Mouse (Mus musculus) intestine, postnatal 0 days (tissue): ENCODE measurements around the gene Rgs3. TPM values are rescaled to one million over a fixed set of nuclear protein-coding genes. Genes with fewer than 3 reads are reported as not detected.

Source experiments
- ATAC-seq: fragments of 200-750 bp; cut with Nextera tagmentation; 2 replicates; pipeline ENCODE4 v1.8.0; 2017; ENCODE audit warnings: mild to moderate bottlenecking, moderate TSS enrichment, moderate library complexity
- H3K27ac ChIP-seq: fragments of 300-500 bp; sonication (generic); 2 replicates; pipeline ENCODE4 v1.5.1; 2014; ENCODE audit warnings: mild to moderate bottlenecking, low read depth, low read length, moderate library complexity
- H3K27me3 ChIP-seq: fragments of 300-500 bp; sonication (generic); replicated peaks from 2 replicates; pipeline ENCODE4 v1.6.1; 2014; ENCODE audit warnings: low read length, mixed read lengths; ENCODE audit not compliant: control insufficient read depth, insufficient read depth
- H3K36me3 ChIP-seq: fragments of 300-500 bp; sonication (generic); 2 replicates; pipeline ENCODE4 v1.6.1; 2014; ENCODE audit warnings: mild to moderate bottlenecking, moderate library complexity; ENCODE audit not compliant: control insufficient read depth, insufficient read depth
- H3K4me1 ChIP-seq: fragments of 300-500 bp; sonication (generic); replicated peaks from 2 replicates; pipeline ENCODE4 v1.6.1; 2014; ENCODE audit warnings: antibody characterized with exemption, low read length, mixed read lengths; ENCODE audit not compliant: control insufficient read depth, insufficient read depth
- H3K4me2 ChIP-seq: fragments of 300-500 bp; sonication (generic); replicated peaks from 2 replicates; pipeline ENCODE4 v1.6.1; 2014; ENCODE audit warnings: low read depth, mild to moderate bottlenecking, moderate library complexity
- H3K4me3 ChIP-seq: fragments of 300-500 bp; sonication (generic); 2 replicates; pipeline ENCODE4 v1.5.1; 2014; ENCODE audit warnings: low read depth, low read length
- H3K9ac ChIP-seq: fragments of 300-500 bp; sonication (generic); 2 replicates; pipeline ENCODE4 v1.6.1; 2014; ENCODE audit warnings: mild to moderate bottlenecking, low read depth, low read length
- H3K9me3 ChIP-seq: fragments of 300-500 bp; sonication (generic); 2 replicates; pipeline ENCODE4 v1.6.1; 2016; ENCODE audit warnings: mixed run types; ENCODE audit not compliant: control insufficient read depth
- CTCF ChIP-seq: sonication (generic); IDR thresholded peaks from 2 replicates; pipeline ENCODE4 v1.5.1; 2016; ENCODE audit warnings: low read depth, mild to moderate bottlenecking, control low read depth, antibody characterized with exemption, moderate library complexity
- WGBS: fragments of 180-500 bp; shearing (Covaris S2); extraction: QIAGEN DNeasy Blood & Tissue Kit; methylation state at CpG from one replicate; pipeline ENCODE4 v1.1.7; 2014; 5-methylcytosine and 5-hydroxymethylcytosine counted together
- polyA plus RNA-seq: library from polyadenylated mRNA; unstranded; fragments of >200 nt; fragmentation: Nextera tagmentation; extraction: Ambion mirVana; gene quantifications from 2 replicates; pipeline ENCODE4 v1.2.1, GENCODE M21; 2015

The Rgs3 gene
- polyA plus RNA-seq, 1 experiment from 2014 or later = 30.1 TPM

- no peak overlapping the region for H3K4me2 ChIP-seq
Observed at GRCm38 (mm10) chr4:62663348-62663747, 103.7 kb downstream of the Rgs3 start.

DNA sequence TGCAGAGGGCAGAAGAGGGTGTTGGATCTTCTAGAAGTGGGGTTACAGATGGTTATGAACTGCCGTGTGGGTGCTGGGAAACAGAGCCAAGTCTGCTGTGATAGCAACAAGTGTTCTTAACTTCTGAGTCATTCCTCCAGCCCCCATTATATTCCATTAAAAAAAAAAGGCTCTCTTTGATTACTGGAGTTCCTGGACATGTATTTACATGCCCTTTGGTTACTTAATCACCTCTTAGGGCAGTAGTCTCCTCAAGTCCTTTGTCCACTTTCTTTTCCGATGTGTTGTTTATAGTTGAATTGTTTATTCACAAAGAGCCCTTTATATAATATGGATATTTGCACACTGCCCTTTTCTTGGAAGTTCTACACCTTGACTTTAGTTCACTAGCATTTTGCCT lies 106.2 kb downstream of the Rgs3 start:
- H3K4me1 ChIP-seq = peaks cover 12% of the 10 kb centered on the region
- H3K9ac ChIP-seq = no peak overlapping the region
- no peaks in the 10 kb centered on the region for H3K27me3 ChIP-seq
- TF ChIP-seq CTCF = no peak
- H3K4me3 ChIP-seq = no peak overlapping the region
- ATAC-seq = no peak
- 47% methylated on average over 2 of the region's 2 CpGs for WGBS
- no peaks in the 10 kb centered on the region for H3K9me3 ChIP-seq
- no peak overlapping the region for H3K27ac ChIP-seq
- no peak overlapping the region for H3K4me2 ChIP-seq
- no peaks in the 10 kb centered on the region; the same call in 1 of the 2 replicates for H3K36me3 ChIP-seq

More at GRCm38 (mm10) chr4:62663348-62663747, 103.7 kb downstream of the Rgs3 start:
- Histone ChIP-seq H3K9ac (no peak overlapping the region), H3K9me3 (no peaks in the 10 kb centered on the region), H3K4me1 (peaks cover 5% of the 10 kb centered on the region), H3K36me3 (peaks cover 7% of the 10 kb centered on the region), H3K27me3 (no peaks in the 10 kb centered on the region), H3K27ac (no peak overlapping the region), H3K4me3 (no peak overlapping the region)
- WGBS = 35% methylated on average over 6 of the region's 6 CpGs
- ATAC-seq = no peak
- TF ChIP-seq CTCF = no peak

GRCm38 (mm10) chr4:62668666-62669065 lies 109.0 kb downstream of the Rgs3 start:
- Histone ChIP-seq H3K9ac (no peak overlapping the region), H3K27ac (peak overlapping the region; percentile 62), H3K27me3 (no peaks in the 10 kb centered on the region), H3K4me1 (peaks cover 7% of the 10 kb centered on the region; the same call in 1 of the 2 replicates), H3K9me3 (no peaks in the 10 kb centered on the region), H3K4me3 (peak overlapping the region; percentile 11), H3K36me3 (no peaks in the 10 kb centered on the region), H3K4me2 (peak overlapping the region; percentile 57)
- TF ChIP-seq CTCF = peak; percentile 47
- 64% methylated on average over 8 of the region's 8 CpGs for WGBS
- peak; percentile 95 for ATAC-seq

DNA sequence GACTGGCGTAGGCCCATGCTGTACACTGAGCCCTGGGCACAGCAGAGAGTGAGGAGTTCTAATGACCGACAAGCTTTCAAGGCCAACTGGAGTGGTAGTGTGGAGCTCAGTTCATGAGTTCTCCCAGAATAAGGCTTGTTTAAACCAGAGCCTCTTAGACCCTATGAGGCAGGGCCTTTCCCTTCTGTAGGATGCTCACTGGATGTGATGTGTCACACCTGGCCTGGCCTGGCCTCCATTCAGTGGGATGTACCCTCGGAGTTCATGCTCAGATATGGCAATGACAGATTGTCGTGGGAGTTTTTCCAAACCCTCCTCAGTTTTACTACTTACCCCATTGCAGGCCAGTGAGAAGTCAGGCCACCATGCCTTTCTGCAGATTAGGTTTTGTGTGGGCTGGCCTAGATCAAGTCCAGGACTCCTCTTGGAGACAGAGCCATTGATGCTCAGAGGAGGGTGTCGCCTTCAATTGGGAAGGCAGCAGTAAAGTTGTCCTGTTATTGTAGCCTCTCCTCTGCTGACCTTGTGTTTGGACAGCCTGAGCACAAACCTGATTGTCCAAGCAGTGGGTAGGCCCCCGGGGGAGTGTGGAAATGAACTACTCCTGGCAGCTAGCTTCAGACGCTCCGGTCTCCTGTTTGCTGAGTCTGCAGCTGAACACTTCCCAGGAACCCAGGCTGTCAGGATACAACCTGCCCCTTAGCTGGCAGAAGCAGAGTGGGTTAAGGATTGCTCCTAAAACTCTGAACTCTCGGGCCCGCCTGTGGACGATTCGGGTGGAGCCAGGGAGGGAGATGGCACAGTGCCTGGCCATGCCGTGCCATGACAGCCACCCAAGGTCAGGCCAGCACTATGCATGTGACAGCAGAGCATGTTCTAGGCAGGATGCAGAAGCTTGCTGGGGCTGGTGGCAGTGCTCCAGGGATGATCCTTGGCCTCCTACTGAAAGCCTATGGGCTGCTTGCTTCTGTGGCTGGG lies 109.7 kb downstream of the Rgs3 start:
- H3K9me3 ChIP-seq = no peaks in the 10 kb centered on the region
- H3K27ac ChIP-seq = peak overlapping the region; percentile 62
- H3K9ac ChIP-seq = no peak overlapping the region
- H3K4me1 ChIP-seq = peaks cover 7% of the 10 kb centered on the region; the same call in 1 of the 2 replicates
- no peaks in the 10 kb centered on the region for H3K27me3 ChIP-seq
- no peaks in the 10 kb centered on the region for H3K36me3 ChIP-seq
- H3K4me2 ChIP-seq = peak overlapping the region; percentile 57
- WGBS = 46% methylated on average over 13 of the region's 13 CpGs
- no peak for TF ChIP-seq CTCF
- peak overlapping the region; percentile 11 for H3K4me3 ChIP-seq
- no peak; the same call in 1 of the 2 replicates for ATAC-seq

DNA sequence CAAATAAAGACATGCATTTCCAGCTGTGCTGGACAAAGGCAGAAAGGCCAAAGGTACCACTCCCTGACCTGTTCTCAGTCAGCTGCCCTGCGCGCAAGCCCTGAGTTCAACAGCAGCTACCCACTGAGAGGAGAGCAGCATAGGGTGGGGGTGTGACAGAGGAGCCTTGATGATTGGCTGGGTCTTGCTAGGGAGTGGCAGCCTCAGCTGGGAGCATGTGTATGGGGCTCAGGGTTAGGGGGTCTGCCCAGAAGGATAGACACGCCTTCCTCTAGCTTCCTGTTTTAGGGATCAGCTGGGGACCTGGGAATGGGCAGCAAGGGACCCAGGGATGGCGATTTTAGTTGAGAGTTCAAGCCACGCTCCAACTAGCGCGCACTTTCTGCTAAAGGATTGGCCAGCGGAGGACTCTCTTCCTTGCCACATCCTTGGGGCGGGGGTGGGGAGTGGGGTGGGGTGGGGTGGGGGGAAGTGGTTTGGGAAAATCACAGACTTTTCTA lies 113.9 kb downstream of the Rgs3 start:
- Histone ChIP-seq H3K36me3 (peaks cover 13% of the 10 kb centered on the region; the same call in 1 of the 2 replicates), H3K27ac (no peak overlapping the region), H3K9ac (no peak overlapping the region), H3K9me3 (no peaks in the 10 kb centered on the region), H3K27me3 (no peaks in the 10 kb centered on the region), H3K4me1 (peaks cover 7% of the 10 kb centered on the region; the same call in 1 of the 2 replicates), H3K4me2 (peak overlapping the region; percentile 65), H3K4me3 (peak overlapping the region; percentile 38)
- TF ChIP-seq CTCF = no peak
- 11% methylated on average over 9 of the region's 9 CpGs for WGBS
- ATAC-seq = no peak
